Mouse (Mus musculus) bone marrow, adult 2 months (tissue): ENCODE measurements around the gene Ahcyl2. TPM values are rescaled to one million over a fixed set of nuclear protein-coding genes. Genes with fewer than 3 reads are reported as not detected.
A peak's percentile ranks its signal among the peaks of the same experiment; 100 is the strongest.

Experiments used
- H3K27ac ChIP-seq: fragments of 200-500 bp; 2 replicates; pipeline ENCODE4 v1.5.1; 2012; ENCODE audit warnings: low read depth, mild to moderate bottlenecking, control low read depth, inconsistent platforms, low read length; ENCODE audit not compliant: control insufficient read depth, poor library complexity, insufficient read depth
- H3K4me1 ChIP-seq: fragments of 200-500 bp; 2 replicates; pipeline ENCODE4 v1.6.1; 2011; ENCODE audit warnings: low read length; ENCODE audit not compliant: control insufficient read depth, insufficient read depth
- H3K4me3 ChIP-seq: fragments of 200-500 bp; replicated peaks from 2 replicates; pipeline ENCODE3; 2011; ENCODE audit warnings: mild to moderate bottlenecking, low read depth, low read length, control low read depth; ENCODE audit not compliant: control insufficient read depth
- CTCF ChIP-seq: fragments of 200-500 bp; IDR thresholded peaks from 2 replicates; pipeline ENCODE4 v1.5.1; 2011; ENCODE audit warnings: low read length, control low read depth; ENCODE audit not compliant: control insufficient read depth, insufficient read depth
- POLR2A ChIP-seq: fragments of 200-500 bp; IDR thresholded peaks from 2 replicates; pipeline ENCODE4 v1.6.1; 2011; ENCODE audit warnings: low read depth, mild to moderate bottlenecking, control low read depth, low read length, borderline replicate concordance; ENCODE audit not compliant: control insufficient read depth
- WGBS: fragments of 180-500 bp; shearing (Covaris S2); methylation state at CpG from one replicate; pipeline ENCODE4 v1.1.7; 2018; 5-methylcytosine and 5-hydroxymethylcytosine counted together
- polyA plus RNA-seq: library from polyadenylated mRNA; stranded (reverse); fragments of >200 nt; gene quantifications from 2 replicates; pipeline ENCODE4 v1.2.4, GENCODE M21; 2011; ENCODE audit warnings: low replicate concordance; ENCODE audit not compliant: missing spikeins, insufficient read depth, insufficient read length

Gene Ahcyl2
- 7.5 and 13.9 TPM in 2 replicates for polyA plus RNA-seq

DNA sequence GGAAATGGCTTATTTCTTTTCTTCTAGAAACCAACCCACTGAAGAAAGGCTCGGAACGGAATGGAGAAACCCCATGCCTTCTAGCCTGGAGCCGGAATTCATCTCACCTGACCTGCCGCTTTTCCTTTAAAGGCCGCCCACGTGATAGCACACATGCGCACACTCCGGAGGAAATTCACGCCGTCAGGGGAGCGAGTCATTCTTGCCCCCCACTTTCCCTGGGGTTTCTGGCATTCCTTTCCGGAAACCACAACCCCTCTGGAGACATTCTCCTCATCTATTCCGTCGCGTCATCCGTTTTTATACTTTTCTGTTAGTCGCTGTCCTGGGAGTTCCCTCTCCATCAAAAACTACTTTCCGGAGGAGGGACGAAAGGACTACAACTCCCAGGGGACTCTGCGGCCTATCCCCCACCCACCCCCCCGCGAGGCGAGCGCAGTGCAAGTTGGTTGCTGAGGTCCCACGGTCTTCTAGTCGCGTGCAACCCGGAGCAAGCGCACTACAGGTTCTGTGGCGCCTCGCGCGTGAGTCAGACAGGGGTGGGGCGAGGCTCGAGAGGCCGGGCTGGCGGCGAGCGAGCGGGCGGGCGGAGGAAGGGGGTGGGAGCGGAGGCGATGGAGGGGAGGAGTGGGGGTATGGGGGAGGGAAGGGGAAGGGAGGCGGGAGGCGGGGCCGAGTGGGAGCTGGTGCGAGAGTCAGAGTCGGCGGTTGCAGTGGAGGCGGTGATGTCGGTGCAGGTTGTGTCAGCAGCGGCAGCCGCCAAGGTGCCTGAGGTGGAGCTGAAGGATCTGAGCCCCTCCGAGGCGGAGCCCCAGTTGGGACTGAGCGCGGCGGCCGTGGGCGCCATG lies at the start of gene Ahcyl2:
Gene Ahcyl2 (plus strand): TSS at position 199 of the 848 bp plus-strand sequence.
- Histone ChIP-seq H3K27ac (peak within 1 kb of the TSS; percentile 69), H3K4me3 (peak within 1 kb of the TSS; percentile 95), H3K4me1 (no peaks in the 10 kb centered on the region)
- WGBS, result under 1% methylated on average over 61 of the region's 61 CpGs
- TF ChIP-seq CTCF (no peak), POLR2A (peak; percentile 91; the same call in 1 of the 2 replicates)

DNA sequence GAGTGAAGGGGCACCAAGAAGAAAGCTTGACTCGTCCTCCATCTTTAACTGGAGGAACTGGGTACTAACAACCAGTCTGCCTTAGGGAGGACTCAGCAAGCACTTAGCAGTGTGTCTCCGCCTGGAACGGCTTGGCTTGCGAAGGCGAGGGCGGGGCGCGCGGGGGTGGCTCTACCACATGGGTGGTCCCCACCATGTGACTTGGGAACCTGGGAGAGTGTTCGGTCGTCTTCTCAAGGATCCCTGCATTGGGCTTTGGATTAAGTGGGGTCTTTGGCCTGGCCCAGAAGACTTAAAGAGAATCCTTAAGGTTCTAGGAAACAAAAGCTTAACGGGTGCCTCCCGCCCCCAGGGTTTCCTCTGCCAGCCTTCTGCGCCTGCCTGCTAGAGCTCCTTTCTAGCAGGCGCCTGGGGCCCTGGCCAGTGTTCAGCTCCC lies 48.9 kb upstream of the Ahcyl2 start:
- WGBS, result 14% methylated on average over 15 of the region's 15 CpGs
- H3K4me3 ChIP-seq, result no peak overlapping the region
- TF ChIP-seq POLR2A (no peak), CTCF (no peak)
- no peaks in the 10 kb centered on the region for H3K4me1 ChIP-seq
- no peak overlapping the region for H3K27ac ChIP-seq

DNA sequence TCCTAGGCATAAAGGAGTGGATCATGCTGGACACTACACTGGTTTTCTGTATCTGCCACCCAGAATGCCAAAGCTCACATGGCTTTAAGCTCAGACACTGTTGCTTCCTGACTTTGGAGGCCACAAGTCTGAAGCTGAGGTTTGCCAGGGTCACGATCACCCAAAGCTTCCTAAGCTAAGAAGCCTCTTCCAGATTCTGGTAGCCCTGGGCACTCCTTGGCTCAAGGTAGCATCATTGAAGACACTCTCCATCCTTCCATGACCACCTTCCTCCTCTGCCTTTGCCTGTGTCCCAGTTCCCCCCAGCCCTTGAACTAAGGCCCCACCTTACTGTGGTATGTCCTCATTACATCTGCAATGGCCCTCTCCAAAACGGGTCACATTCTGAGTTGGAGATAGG lies 45.9 kb upstream of the Ahcyl2 start:
- TF ChIP-seq CTCF, result no peak
- TF ChIP-seq POLR2A, result no peak
- Histone ChIP-seq H3K4me3 (no peak overlapping the region), H3K4me1 (no peaks in the 10 kb centered on the region), H3K27ac (no peak overlapping the region)
- WGBS, result 59% methylated on average over 2 of the region's 2 CpGs

DNA sequence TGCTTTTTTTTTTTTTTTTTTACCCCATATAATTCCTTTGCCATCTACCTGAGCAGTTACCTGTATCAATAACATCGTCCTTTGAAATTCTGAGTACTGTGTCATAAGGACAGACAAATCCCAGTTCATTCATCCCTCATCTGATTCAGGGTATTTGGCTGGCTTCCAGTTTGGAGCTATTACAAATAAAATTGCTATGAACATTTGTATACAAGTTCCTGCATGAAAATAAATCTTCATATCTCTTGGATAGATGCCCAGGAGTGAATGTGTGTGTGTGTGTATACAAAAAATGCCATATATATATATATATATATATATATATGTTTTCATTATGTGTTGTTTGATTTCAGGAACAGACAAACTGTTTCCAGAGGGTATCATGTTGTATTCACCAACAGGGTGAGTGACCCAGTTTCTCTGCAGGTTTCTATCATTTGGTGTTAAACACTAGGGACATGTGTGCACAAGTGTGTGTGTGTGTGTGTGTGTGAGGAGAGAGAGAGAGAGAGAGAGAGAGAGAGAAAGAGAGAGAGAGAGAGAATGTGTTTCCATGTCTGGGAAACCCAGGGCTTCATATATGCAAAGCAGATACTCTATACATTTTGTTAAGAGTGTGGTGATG lies 41.1 kb upstream of the Ahcyl2 start:
- no peak overlapping the region for H3K27ac ChIP-seq
- TF ChIP-seq CTCF (no peak), POLR2A (no peak)
- H3K4me1 ChIP-seq, result no peaks in the 10 kb centered on the region
- WGBS, result 77% methylated on average over 1 of the region's 1 CpGs
- no peak overlapping the region for H3K4me3 ChIP-seq

DNA sequence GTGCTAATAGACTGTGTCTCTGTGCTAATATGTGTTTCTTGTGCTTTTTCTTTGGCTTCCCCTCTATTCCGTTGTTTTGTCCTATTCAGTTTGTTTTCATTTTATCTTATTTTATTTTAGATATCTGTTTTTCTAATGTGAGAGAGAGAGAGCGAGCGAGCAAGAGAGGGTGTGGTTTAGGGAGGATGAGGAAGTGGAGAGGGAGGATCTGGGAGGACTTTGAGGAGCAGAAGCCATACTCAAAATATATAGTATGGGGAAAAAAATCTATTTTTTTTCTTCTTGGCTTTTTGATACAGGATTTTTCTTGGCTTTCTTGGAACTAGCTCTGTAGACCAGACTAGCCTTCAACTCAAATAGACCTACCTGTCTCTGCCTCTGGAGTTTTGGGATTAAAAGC lies 39.8 kb upstream of the Ahcyl2 start:
- Histone ChIP-seq H3K4me1 (no peaks in the 10 kb centered on the region), H3K4me3 (no peak overlapping the region), H3K27ac (no peak overlapping the region)
- WGBS, result 62% methylated on average over 3 of the region's 3 CpGs
- no peak for TF ChIP-seq CTCF
- TF ChIP-seq POLR2A, result no peak

DNA sequence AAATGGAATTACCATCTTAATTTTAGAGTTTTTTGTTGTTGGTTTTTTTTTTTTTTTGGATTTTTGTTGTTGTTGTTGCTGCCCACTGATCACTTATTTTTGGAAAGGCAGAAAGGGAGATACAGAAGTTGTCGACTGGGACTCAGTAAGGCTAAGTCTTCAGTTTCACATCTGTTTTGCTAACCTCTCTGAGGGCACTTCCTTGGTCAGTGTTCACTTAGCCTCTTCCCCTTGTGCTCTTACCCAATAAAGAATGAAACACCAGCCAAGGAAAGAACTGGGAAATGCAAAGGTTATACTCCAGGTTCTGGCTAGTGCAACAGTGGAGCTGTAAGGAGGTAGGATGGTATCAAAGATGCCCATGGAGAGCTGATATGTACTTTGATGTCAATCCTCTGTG lies 38.3 kb upstream of the Ahcyl2 start:
- no peaks in the 10 kb centered on the region for H3K4me1 ChIP-seq
- WGBS, result 45% methylated on average over 1 of the region's 1 CpGs
- TF ChIP-seq POLR2A, result no peak
- no peak for TF ChIP-seq CTCF
- H3K4me3 ChIP-seq, result no peak overlapping the region
- H3K27ac ChIP-seq, result no peak overlapping the region

DNA sequence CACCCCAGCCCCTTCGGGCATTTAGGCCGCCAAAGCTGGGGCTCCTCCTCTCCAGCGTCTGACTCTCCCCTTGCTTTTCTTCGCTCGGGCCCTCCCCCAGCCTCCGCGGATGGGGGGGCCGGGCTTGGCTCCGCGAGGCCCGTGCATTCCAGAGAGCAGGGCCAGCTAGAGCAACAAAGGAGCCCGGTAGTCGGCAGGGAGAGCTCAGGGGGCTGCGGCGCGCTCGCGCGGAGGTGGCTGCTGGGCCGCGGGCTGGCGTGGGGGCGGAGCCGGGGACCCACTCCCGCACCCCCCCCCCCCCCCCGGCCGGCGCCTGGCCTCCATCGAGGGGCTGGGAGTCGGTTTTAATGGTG lies 32.5 kb upstream of the Ahcyl2 start, which contains the start of gene Smo:
Gene Smo (plus strand): TSS at position 168 of the 353 bp plus-strand sequence.
- TF ChIP-seq CTCF (no peak), POLR2A (no peak)
- Histone ChIP-seq H3K27ac (peak within 1 kb of the TSS; percentile 6; the same call in 1 of the 2 replicates), H3K4me1 (no peaks in the 10 kb centered on the region), H3K4me3 (peak within 1 kb of the TSS; percentile 42)
- under 1% methylated on average over 30 of the region's 30 CpGs for WGBS
